Mouse (Mus musculus): Measurements from ENCODE around the gene Fyttd1.

GRCm38 (mm10) chr16:32901360-32902050, 24.2 kb downstream of the Fyttd1 start:
- TF ChIP-seq CTCF (IDR thresholded peaks at IDR 0.05; ENCODE audit: borderline replicate concordance, insufficient read depth, low read depth, low read length), result no peak
- no peak for TF ChIP-seq POLR2A (IDR thresholded peaks at IDR 0.05; ENCODE audit: borderline replicate concordance, insufficient read depth, low read length)

Measured in cerebellum, adult 2 months (tissue).